Comparison of ENCODE assay signal across 10 mouse cellular contexts in the genomic region with DNA sequence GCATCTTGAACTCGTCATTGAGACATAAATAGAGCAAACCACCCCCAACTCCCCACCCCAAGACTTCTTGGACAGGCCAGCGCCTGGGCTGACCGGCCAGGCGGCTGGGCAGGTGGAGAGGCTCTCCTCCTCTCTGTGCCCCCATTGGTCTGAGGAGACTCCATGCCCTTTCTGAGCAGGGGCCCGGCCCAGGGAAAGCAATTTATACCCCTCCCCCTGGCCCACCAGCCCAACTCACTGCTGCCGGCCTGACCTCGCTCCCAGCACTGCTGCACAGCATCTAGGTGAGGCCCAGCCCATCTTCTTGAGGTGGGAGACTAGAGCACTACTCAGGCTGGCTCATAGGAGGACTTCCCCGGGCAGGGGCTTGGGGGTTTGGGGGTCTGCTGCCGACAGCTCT. TPM values are rescaled to one million over a fixed set of nuclear protein-coding genes. Genes with fewer than 3 reads are reported as not detected.
DNase-seq lines count a peak whose midpoint lies in the region; ATAC-seq and TF ChIP-seq lines count a peak whose summit lies in the region.
"Had no signal": no experiment of that assay in that cellular context is flagged by ENCODE, and none has a peak within 500 bp of the region (broad histone marks: within the 10 kb centered on the region; RNA-seq: fewer than 3 reads in every experiment).

TSS of gene Tnni2 (plus strand) at position 224 of the 400 bp plus-strand sequence.

- H3K4me3 ChIP-seq in kidney, postnatal 0 days (replicated peaks; ENCODE audit: low read depth, low read length), result no peak within 1 kb of the TSS
- H3K4me3 ChIP-seq in embryonic facial prominence, embryonic 15.5 days (replicated peaks), result no peak within 1 kb of the TSS
- no peak within 1 kb of the TSS for H3K4me3 ChIP-seq in liver, postnatal 0 days (ENCODE audit: low read depth, low read length)

- TF ChIP-seq CTCF in kidney, postnatal 0 days (IDR thresholded peaks at IDR 0.05; ENCODE audit: low read depth), result no peak
- TF ChIP-seq CTCF in liver, postnatal 0 days (IDR thresholded peaks at IDR 0.05; ENCODE audit: low read depth), result no peak

- ATAC-seq in kidney, postnatal 0 days (replicated peaks; ENCODE audit: low FRiP score, low read depth), result no peak
- ATAC-seq in embryonic facial prominence, embryonic 15.5 days (ENCODE audit: insufficient number of reproducible peaks, low FRiP score, low TSS enrichment, low read depth), result no peak
- ATAC-seq in liver, postnatal 0 days, result no peak

- H3K9ac ChIP-seq in kidney, postnatal 0 days (ENCODE audit: low read depth, low read length), result peak within 1 kb of the TSS; percentile 5; the same call in 1 of the 2 replicates
- H3K9ac ChIP-seq in embryonic facial prominence, embryonic 15.5 days, result no peak within 1 kb of the TSS
- no peak within 1 kb of the TSS for H3K9ac ChIP-seq in liver, postnatal 0 days (replicated peaks)

- 78% methylated on average over 9 of the region's 9 CpGs for WGBS in kidney, postnatal 0 days
- WGBS in embryonic facial prominence, embryonic 15.5 days, result 71% methylated on average over 9 of the region's 9 CpGs
- WGBS in liver, postnatal 0 days (ENCODE audit: insufficient replicate concordance), result 70% methylated on average over 9 of the region's 9 CpGs

- no peaks in the 10 kb centered on the region for H3K27me3 ChIP-seq in kidney, postnatal 0 days (ENCODE audit: insufficient read depth, low read length)
- no peaks in the 10 kb centered on the region for H3K27me3 ChIP-seq in embryonic facial prominence, embryonic 15.5 days
- H3K27me3 ChIP-seq in liver, postnatal 0 days (ENCODE audit: insufficient read depth, low read length), result no peaks in the 10 kb centered on the region

- no peak for TF ChIP-seq EP300 in liver, postnatal 0 days (IDR thresholded peaks at IDR 0.05; ENCODE audit: low read depth)

- H3K36me3 ChIP-seq in kidney, postnatal 0 days (ENCODE audit: insufficient read depth, low read length), result no peaks in the 10 kb centered on the region
- no peaks in the 10 kb centered on the region for H3K36me3 ChIP-seq in embryonic facial prominence, embryonic 15.5 days
- H3K36me3 ChIP-seq in liver, postnatal 0 days (replicated peaks; ENCODE audit: insufficient read depth, low read length), result no peaks in the 10 kb centered on the region

- 0 out of 2 replicates have a peak, but pooled peaks cover 6% of the 10 kb centered on the region for H3K4me1 ChIP-seq in kidney, postnatal 0 days (replicated peaks; ENCODE audit: insufficient read depth, low read length)
- peaks cover 45% of the 10 kb centered on the region for H3K4me1 ChIP-seq in embryonic facial prominence, embryonic 15.5 days
- 0 out of 2 replicates have a peak, but pooled peaks cover 7% of the 10 kb centered on the region for H3K4me1 ChIP-seq in liver, postnatal 0 days (ENCODE audit: insufficient read depth)

- no peak for DNase-seq in adrenal gland, postnatal 10 days
- no peak for DNase-seq in adrenal gland, postnatal 25 days
- no peak for DNase-seq in kidney, postnatal 0 days (ENCODE audit: low spot score)
- no peak for DNase-seq in kidney, adult 8-10 months
- no peak for DNase-seq in liver, postnatal 0 days
- no peak for DNase-seq in cerebellum, adult 8-10 months
- no peak for DNase-seq in layer of hippocampus, postnatal 14 days (ENCODE audit: low spot score in 2 of 2)
- DNase-seq: cerebellum, adult 18-20 months; thymus, adult 2 months had no signal

- no peaks in the 10 kb centered on the region for H3K9me3 ChIP-seq in kidney, postnatal 0 days (replicated peaks; ENCODE audit: low read length)
- H3K9me3 ChIP-seq in embryonic facial prominence, embryonic 15.5 days (replicated peaks), result no peaks in the 10 kb centered on the region
- no peaks in the 10 kb centered on the region for H3K9me3 ChIP-seq in liver, postnatal 0 days (ENCODE audit: low read length)

- H3K27ac ChIP-seq in kidney, postnatal 0 days, result no peak within 1 kb of the TSS
- peak within 1 kb of the TSS; percentile 88 for H3K27ac ChIP-seq in embryonic facial prominence, embryonic 15.5 days (replicated peaks)
- peak within 1 kb of the TSS; percentile 80 for H3K27ac ChIP-seq in liver, postnatal 0 days (ENCODE audit: low read depth)

- H3K4me2 ChIP-seq in kidney, postnatal 0 days (ENCODE audit: low read length), result no peak within 1 kb of the TSS
- no peak within 1 kb of the TSS; the same call in 1 of the 2 replicates for H3K4me2 ChIP-seq in embryonic facial prominence, embryonic 15.5 days (replicated peaks)
- peak within 1 kb of the TSS; percentile 33 for H3K4me2 ChIP-seq in liver, postnatal 0 days (ENCODE audit: low read depth, low read length)

RNA-seq across cellular contexts. Expression of gene Tnni2, which starts in this region (rescaled TPM):
- total RNA-seq in adrenal gland, postnatal 10 days (2021), result 100 to 1,000 TPM; 196 to 793 TPM
- not detected in 2 replicates for total RNA-seq in adrenal gland, postnatal 25 days (2021)
- 2.2 and 3.0 TPM in 2 replicates for polyA plus RNA-seq in kidney, postnatal 0 days (2015; fragmentation: Nextera tagmentation; extraction: Ambion mirVana)
- polyA plus RNA-seq in embryonic facial prominence, embryonic 15.5 days (2015; fragmentation: Nextera tagmentation; extraction: Ambion mirVana), result 169 and 228 TPM in 2 replicates
- 6.9 and 72.7 TPM in 2 replicates for polyA plus RNA-seq in liver, postnatal 0 days (2015; fragmentation: Nextera tagmentation; extraction: Ambion mirVana)
- under 1 TPM in 1 of 2 experiments, not detected in 1; 0.37 TPM for total RNA-seq in layer of hippocampus, postnatal 14 days (2021)

Comparison
In these comparisons a context has a peak if more than half of its experiments do, and no peak if none do; other contexts are left out.
1. RNA of gene Tnni2 (total RNA-seq): 196 to 793 TPM in adrenal gland, postnatal 10 days; not detected in adrenal gland, postnatal 25 days and 0.37 TPM in layer of hippocampus, postnatal 14 days; every median in the first group is over 10 times any median in the second.